Mouse (Mus musculus) testis, adult 2 months (tissue): ENCODE measurements at regions not wholly inside any gene's neighbourhood (a gene's known extent, or its start where the extent isn't known, plus 50 kb on each side); places are given as distances from the start of the nearest gene placed in this dataset.

Experiments
- CTCF ChIP-seq: fragments of 200-500 bp; IDR thresholded peaks from 2 replicates; pipeline ENCODE4 v1.5.1; 2012; ENCODE audit warnings: low read depth, mild to moderate bottlenecking, inconsistent platforms, low read length, moderate library complexity; ENCODE audit not compliant: control insufficient read depth, insufficient read depth, insufficient replicate concordance
- POLR2A ChIP-seq: fragments of 200-500 bp; IDR thresholded peaks from 2 replicates; pipeline ENCODE4 v1.6.1; 2012; ENCODE audit warnings: low read depth, mild to moderate bottlenecking, inconsistent platforms, low read length, moderate library complexity; ENCODE audit not compliant: control insufficient read depth

DNA sequence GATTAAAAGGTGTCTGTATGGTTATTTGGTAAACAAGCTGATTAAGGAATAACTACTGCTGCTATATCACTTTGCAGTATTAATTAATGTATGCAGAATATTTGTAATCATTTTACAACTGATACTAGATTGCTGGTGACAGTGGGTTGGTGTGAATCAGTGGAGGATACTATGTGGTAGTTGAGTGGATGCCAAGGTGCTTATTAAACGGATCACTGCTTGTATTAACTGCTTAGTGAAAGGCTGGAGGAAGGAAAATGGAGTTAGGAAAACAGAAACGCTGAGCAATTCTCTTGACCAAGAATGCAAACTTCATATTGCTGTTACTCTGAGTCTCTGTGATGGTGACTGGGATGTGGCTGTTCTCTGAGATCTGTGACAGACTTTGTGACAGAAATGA, 86.8 kb upstream of the D1Pas1 start:
- TF ChIP-seq CTCF = no peak
- no peak for TF ChIP-seq POLR2A
